Mouse (Mus musculus) spleen, adult 18-20 months (tissue): ENCODE results near the gene Prss34.

Experiments used
- DNase-seq, 2 experiments: peaks; one replicate each; pipeline ENCODE4 v3.0.0; 2022; ENCODE audit warnings: mixed read lengths in 2 of 2

Gene Prss34

DNA sequence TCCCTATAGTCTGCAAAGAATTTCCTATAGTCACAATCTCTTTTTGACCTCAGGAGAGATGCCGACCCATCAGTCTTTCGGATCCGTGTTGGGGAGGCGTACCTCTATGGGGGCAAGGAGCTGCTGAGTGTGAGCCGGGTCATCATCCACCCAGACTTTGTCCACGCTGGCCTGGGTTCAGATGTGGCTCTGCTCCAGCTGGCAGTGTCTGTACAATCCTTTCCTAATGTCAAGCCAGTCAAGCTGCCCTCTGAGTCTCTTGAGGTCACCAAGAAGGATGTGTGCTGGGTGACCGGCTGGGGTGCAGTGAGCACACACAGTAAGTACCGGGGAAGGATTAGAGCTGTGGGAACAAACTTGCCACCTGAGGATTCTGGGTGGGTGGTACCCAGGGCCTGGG is 22.6 kb downstream of the Prss34 start:
- no peak for DNase-seq

DNA sequence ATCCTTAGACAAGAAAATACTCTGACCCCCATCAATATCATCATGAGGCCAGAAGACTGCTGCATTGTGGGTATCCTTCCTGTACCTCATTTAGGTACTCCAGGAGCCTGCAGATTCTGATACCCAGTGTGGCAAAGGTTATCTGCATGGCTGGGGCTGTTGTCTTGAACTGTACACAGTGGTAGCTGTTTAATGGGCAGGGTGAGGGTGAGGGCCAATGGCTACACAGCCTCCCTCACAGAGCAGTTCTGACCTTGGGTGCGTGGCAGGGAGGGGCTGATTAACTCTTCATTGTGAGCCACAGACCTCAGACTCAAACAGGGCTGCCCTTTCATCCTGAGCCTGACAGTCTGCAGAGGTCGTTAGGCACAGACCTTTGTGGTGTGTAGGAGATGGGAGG is 24.7 kb downstream of the Prss34 start:
- no peak for DNase-seq

DNA sequence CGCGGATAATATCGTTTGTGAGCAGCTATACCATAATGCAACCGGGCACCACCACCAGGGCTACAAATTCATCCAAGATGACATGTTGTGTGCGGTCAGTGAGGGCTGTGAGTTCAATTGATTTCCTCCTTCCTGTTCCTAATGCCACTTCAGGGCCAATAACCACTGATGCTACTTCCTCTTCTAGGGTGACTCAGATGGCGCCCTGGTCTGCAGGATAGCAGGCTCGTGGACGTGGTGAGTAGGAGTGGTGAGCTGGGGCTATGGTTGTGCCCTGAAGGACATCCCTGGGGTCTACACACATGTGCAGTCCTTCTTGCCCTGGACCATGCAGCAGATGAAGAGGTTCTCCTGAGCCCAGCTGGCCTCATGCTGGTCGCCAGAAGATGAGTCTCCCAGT is 34.1 kb downstream of the Prss34 start:
- DNase-seq, result no peak

DNA sequence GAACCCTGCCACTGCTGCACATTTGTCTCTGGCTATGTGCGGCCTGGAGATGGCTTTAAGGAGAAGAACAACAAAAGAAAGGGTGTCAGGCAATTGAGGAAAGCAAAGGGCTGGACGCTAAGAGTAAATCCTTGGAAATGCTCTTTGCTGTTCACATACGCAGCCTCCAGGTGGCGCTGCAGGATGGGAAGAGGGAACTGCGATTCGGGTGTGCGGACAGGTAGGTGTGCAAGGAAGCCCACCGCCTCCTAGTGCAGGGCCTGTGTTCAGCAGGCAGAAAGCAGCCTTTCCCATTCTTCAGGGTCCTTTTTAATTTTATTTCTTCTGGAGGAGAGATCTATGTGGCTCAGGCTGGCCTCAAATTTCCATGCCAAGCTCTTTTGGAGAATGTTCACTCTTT is 35.7 kb downstream of the Prss34 start:
- peak in 1 of 2 experiments; percentile 39 for DNase-seq

DNA sequence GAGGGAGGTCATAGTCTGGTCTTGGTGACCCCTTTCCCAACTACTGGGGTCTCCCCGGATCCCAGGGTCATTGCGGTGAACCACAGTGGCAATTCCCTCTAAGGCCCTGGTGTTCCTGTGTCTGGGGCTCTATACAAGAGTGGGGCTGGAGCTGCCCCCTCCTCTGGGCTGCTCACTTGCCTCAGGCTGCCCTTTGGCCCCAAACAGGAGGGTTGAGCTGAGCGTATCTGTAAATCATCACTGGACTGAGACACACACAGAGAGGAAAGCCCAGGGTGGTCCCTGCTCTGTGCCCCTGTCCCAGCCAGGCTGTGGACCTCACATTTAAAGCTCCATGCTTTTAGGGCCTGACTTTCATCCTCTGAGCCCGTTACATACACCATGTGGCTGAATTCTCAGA is 40.0 kb downstream of the Prss34 start:
- no peak for DNase-seq

DNA sequence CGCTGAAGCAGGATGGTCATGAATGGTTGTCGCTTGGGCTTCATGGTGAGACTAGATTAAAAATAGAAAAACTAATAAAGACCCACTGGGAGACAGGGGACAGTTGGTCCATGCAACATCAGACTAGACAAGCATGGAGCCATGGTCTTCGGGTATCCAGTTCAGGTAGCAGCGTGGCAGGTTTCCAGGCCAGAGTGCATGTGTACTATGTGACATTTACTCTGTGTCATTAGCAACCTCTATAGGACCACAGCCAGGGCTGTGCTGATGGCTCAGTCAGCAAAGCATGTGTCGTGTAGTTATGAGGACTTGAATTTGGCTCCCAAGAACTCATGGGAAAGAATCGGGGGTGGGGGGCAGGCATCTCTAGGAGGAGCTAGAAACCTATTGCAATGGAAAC is 41.8 kb downstream of the Prss34 start:
- no peak for DNase-seq

DNA sequence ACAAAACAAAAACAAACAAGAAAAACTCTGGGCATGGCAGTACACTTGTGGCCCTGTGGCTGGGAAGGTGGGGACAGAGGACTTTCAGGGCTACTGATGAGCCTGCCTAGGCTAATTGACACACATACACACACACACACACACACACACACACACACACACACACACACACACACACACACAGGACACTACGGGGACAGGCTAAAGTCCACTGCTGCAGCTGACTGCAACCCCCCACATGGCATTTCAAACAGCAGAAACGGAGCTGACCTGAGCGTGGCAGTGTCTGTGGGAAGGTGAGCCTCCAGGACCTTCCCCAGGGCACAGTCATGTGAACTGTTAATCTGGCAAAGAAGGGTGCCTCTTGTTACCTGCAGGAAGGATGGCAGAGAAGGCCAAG is 43.3 kb downstream of the Prss34 start:
- no peak for DNase-seq

DNA sequence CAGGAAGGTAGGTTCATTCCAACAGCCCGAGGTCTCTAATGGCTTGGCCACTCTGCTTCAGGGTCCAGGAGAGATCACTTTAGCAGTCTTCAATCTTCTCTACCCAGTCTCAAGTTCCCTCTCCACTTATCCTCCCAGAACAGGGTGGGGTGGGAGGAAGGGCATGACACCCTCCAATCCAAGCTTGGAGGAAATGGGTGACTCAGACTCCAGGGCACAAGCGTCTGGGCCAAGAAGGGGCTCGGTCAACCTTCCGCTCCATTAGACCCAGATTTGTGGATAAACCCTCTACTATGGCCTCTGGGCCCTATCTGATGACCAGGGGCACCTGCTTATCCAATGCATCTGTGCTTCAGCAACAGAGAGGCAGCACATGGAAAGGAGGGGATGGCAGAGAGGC is 47.3 kb downstream of the Prss34 start, which contains the start of gene Tpsab1:
Gene Tpsab1 (minus strand): TSS at position 101 of the 400 bp plus-strand sequence.
- DNase-seq, result no peak
